Mouse (Mus musculus) cerebellum, adult 11-12 months (tissue): ENCODE measurements around the gene Dcst1.

ENCODE experiments used
- DNase-seq: peaks from one replicate; pipeline ENCODE4 v3.0.0; 2022

The Dcst1 gene

GRCm38 (mm10) chr3:89360237-89360636 is 4.8 kb downstream of the Dcst1 start:
- no peak for DNase-seq

GRCm38 (mm10) chr3:89359630-89360029 is 5.4 kb downstream of the Dcst1 start:
- no peak for DNase-seq

- no peak for DNase-seq
Observed at GRCm38 (mm10) chr3:89356029-89356428, 9.0 kb downstream of the Dcst1 start.

- no peak for DNase-seq
Observed at GRCm38 (mm10) chr3:89355512-89355902, 9.5 kb downstream of the Dcst1 start.

GRCm38 (mm10) chr3:89354816-89355511 is 10.1 kb downstream of the Dcst1 start:
- peak; percentile 80 for DNase-seq

- DNase-seq, result no peak
Observed at GRCm38 (mm10) chr3:89351271-89351670, 13.8 kb downstream of the Dcst1 start.

- DNase-seq, result peak; percentile 93
Observed at GRCm38 (mm10) chr3:89349869-89350501, 15.1 kb downstream of the Dcst1 start, which contains the start of gene Adam15. TSS of gene Adam15 (minus strand) at chr3:89349996.

- peak; percentile 56 for DNase-seq
Observed at GRCm38 (mm10) chr3:89348911-89349868, 15.9 kb downstream of the Dcst1 start.

GRCm38 (mm10) chr3:89347916-89348315 is 17.1 kb downstream of the Dcst1 start:
- no peak for DNase-seq

GRCm38 (mm10) chr3:89346815-89347540 is 18.1 kb downstream of the Dcst1 start:
- no peak for DNase-seq

GRCm38 (mm10) chr3:89343279-89343678 is 21.8 kb downstream of the Dcst1 start:
- DNase-seq, result no peak

- DNase-seq, result no peak
Observed at GRCm38 (mm10) chr3:89341794-89342193, 23.3 kb downstream of the Dcst1 start.

- peak; percentile 69 for DNase-seq
Observed at GRCm38 (mm10) chr3:89340465-89340864, 24.6 kb downstream of the Dcst1 start.

GRCm38 (mm10) chr3:89339416-89339815 is 25.6 kb downstream of the Dcst1 start:
- DNase-seq, result no peak

- no peak for DNase-seq
Observed at GRCm38 (mm10) chr3:89337721-89338578, 27.1 kb downstream of the Dcst1 start, which contains the start of gene Efna4. TSS of gene Efna4 (minus strand) at chr3:89338028.

GRCm38 (mm10) chr3:89337062-89337720 is 27.9 kb downstream of the Dcst1 start:
- no peak for DNase-seq

GRCm38 (mm10) chr3:89336529-89336928 is 28.5 kb downstream of the Dcst1 start:
- DNase-seq, result no peak

- no peak for DNase-seq
Observed at GRCm38 (mm10) chr3:89333053-89333452, 32.0 kb downstream of the Dcst1 start.

- DNase-seq, result no peak
Observed at GRCm38 (mm10) chr3:89332476-89332875, 32.6 kb downstream of the Dcst1 start.

- no peak for DNase-seq
Observed at GRCm38 (mm10) chr3:89332013-89332412, 33.0 kb downstream of the Dcst1 start.

GRCm38 (mm10) chr3:89331561-89331960 is 33.5 kb downstream of the Dcst1 start:
- DNase-seq, result no peak
